Mouse (Mus musculus) erythroblast, embryonic 14.5 days (primary cell): Measurements from ENCODE around the gene Krr1. TPM values are rescaled to one million over a fixed set of nuclear protein-coding genes. Genes with fewer than 3 reads are reported as not detected.

ENCODE experiments used
- H3K27me3 ChIP-seq: 2 replicates; pipeline ENCODE4 v1.6.1; 2012; ENCODE audit warnings: inconsistent platforms; ENCODE audit not compliant: control insufficient read depth
- H3K36me3 ChIP-seq: 2 replicates; pipeline ENCODE4 v1.6.1; 2012; ENCODE audit warnings: mild to moderate bottlenecking, inconsistent platforms; ENCODE audit not compliant: control insufficient read depth
- H3K4me1 ChIP-seq: 2 replicates; pipeline ENCODE4 v1.6.1; 2012; ENCODE audit warnings: inconsistent platforms; ENCODE audit not compliant: control insufficient read depth
- H3K4me3 ChIP-seq: replicated peaks from 2 replicates; pipeline ENCODE3; 2012; ENCODE audit warnings: moderate library complexity, mild to moderate bottlenecking, inconsistent platforms
- H3K9me3 ChIP-seq: 2 replicates; pipeline ENCODE4 v1.6.1; 2012; ENCODE audit warnings: low read length, inconsistent platforms, mixed read lengths; ENCODE audit not compliant: control insufficient read depth
- GATA1 ChIP-seq: IDR thresholded peaks from 2 replicates; pipeline ENCODE4 v1.6.1; 2012; ENCODE audit warnings: low read length, inconsistent platforms, mixed read lengths
- TAL1 ChIP-seq: IDR thresholded peaks from 3 replicates; pipeline ENCODE4 v1.6.1; 2012; ENCODE audit warnings: low read length, inconsistent platforms, mixed read lengths
- polyA plus RNA-seq: library from polyadenylated mRNA; stranded (reverse); fragments of >175 nt; gene quantifications from 2 replicates; pipeline ENCODE4 v1.2.3, GENCODE M21; 2012

Krr1 gene
- polyA plus RNA-seq, 1 experiment = 0.08 TPM

- no peaks in the 10 kb centered on the region for H3K27me3 ChIP-seq
- TF ChIP-seq GATA1 = no peak
- no peak for TF ChIP-seq TAL1
- no peaks in the 10 kb centered on the region for H3K36me3 ChIP-seq
- no peaks in the 10 kb centered on the region for H3K9me3 ChIP-seq
- H3K4me3 ChIP-seq = no peak overlapping the region
- no peaks in the 10 kb centered on the region for H3K4me1 ChIP-seq
Observed at GRCm38 (mm10) chr10:111960459-111960858, 12.0 kb upstream of the Krr1 start.

DNA sequence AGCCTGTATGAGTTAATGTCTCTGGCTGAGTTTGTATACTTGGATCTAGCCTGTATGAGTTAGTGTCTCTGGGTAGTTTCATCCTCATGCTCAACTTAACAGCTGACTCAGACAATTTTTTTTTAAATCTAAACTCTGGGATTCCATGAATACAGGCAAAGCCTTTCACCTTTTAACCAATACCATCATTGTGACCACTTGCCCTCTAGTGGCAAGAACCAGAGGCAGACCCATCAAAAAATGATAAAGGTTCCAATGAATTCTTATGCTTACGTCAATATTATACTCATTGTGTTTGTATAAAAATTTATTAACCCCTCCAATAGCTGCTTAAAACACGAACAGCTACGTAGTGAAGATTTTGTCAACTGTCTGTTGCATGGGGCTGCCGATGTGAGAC, 6.1 kb upstream of the Krr1 start:
- TF ChIP-seq GATA1 (no peak), TAL1 (no peak)
- Histone ChIP-seq H3K36me3 (no peaks in the 10 kb centered on the region), H3K4me1 (no peaks in the 10 kb centered on the region)

DNA sequence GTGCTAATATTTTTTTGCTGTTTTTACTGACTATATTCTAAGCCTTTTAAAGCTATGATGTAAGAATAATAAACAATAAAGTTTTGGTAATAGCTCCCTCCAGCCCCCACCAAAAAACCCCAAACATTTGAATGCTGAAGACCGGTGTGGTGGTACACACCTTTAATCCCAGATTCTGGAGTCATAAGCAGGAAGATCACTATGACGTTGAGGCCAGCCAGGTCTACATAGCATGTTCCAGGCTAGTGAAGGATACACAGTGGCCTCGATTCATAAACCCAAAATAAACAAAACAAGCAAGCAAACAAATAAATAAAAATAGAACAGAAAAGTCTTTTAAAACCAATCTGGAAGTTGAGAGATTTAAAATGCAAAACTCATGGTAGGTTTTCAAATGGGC, 535 bp upstream of the Krr1 start:
- peaks cover 17% of the 10 kb centered on the region for H3K4me1 ChIP-seq
- H3K27me3 ChIP-seq = peaks cover 5% of the 10 kb centered on the region
- peak overlapping the region; percentile 87 for H3K4me3 ChIP-seq
- no peaks in the 10 kb centered on the region for H3K9me3 ChIP-seq
- no peak for TF ChIP-seq TAL1
- TF ChIP-seq GATA1 = no peak
- peaks cover 16% of the 10 kb centered on the region for H3K36me3 ChIP-seq

More for the DNA sequence above, 6.1 kb upstream of the Krr1 start:
- Histone ChIP-seq H3K27me3 (peaks cover 5% of the 10 kb centered on the region), H3K9me3 (no peaks in the 10 kb centered on the region), H3K4me3 (no peak overlapping the region)

- H3K36me3 ChIP-seq = peaks cover 70% of the 10 kb centered on the region
- H3K4me1 ChIP-seq = peaks cover 17% of the 10 kb centered on the region
- TF ChIP-seq GATA1 (no peak), TAL1 (no peak)
- no peaks in the 10 kb centered on the region for H3K9me3 ChIP-seq
- no peaks in the 10 kb centered on the region for H3K27me3 ChIP-seq
- no peak overlapping the region for H3K4me3 ChIP-seq
Observed at GRCm38 (mm10) chr10:111977584-111977983, 5.1 kb downstream of the Krr1 start.

DNA sequence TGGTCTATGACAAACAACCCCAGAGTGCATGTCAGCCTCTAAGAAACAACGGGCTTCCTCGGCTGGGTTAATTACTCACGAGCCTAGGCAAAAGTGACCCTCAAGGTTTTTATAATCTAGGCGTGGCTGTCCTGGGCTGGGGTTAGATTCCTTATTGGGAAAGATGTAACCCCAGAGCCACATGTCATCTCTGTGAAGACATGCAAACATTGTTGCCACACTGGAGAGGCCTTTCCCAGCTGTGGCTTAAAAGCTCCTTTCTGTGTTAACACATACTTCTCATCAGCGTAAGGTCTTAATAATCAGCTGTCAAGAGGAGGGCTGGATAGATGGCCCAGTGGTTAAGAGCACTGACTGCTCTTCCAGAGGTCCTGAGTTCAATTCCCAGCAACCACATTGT, 10.6 kb downstream of the Krr1 start:
- TF ChIP-seq TAL1 (no peak), GATA1 (no peak)
- H3K9me3 ChIP-seq = no peaks in the 10 kb centered on the region
- no peaks in the 10 kb centered on the region for H3K27me3 ChIP-seq
- peaks cover 83% of the 10 kb centered on the region for H3K36me3 ChIP-seq
- H3K4me1 ChIP-seq = no peaks in the 10 kb centered on the region
- H3K4me3 ChIP-seq = no peak overlapping the region

GRCm38 (mm10) chr10:111986453-111986852, 14.0 kb downstream of the Krr1 start:
- H3K4me3 ChIP-seq = no peak overlapping the region
- H3K27me3 ChIP-seq = no peaks in the 10 kb centered on the region
- no peaks in the 10 kb centered on the region for H3K9me3 ChIP-seq
- TF ChIP-seq TAL1 (no peak), GATA1 (no peak)
- no peaks in the 10 kb centered on the region for H3K4me1 ChIP-seq
- H3K36me3 ChIP-seq = peaks cover 52% of the 10 kb centered on the region

- no peak overlapping the region for H3K4me3 ChIP-seq
- no peaks in the 10 kb centered on the region for H3K9me3 ChIP-seq
- H3K36me3 ChIP-seq = no peaks in the 10 kb centered on the region
- peaks cover 4% of the 10 kb centered on the region for H3K4me1 ChIP-seq
- H3K27me3 ChIP-seq = no peaks in the 10 kb centered on the region
- TF ChIP-seq GATA1 (no peak), TAL1 (no peak)
Observed at GRCm38 (mm10) chr10:111995803-111996548, 23.5 kb downstream of the Krr1 start.

- Histone ChIP-seq H3K4me3 (no peak overlapping the region), H3K27me3 (no peaks in the 10 kb centered on the region), H3K9me3 (no peaks in the 10 kb centered on the region), H3K36me3 (no peaks in the 10 kb centered on the region), H3K4me1 (peaks cover 7% of the 10 kb centered on the region)
- TF ChIP-seq TAL1 = no peak
- TF ChIP-seq GATA1 = no peak
Observed at GRCm38 (mm10) chr10:111996549-111996904, 24.1 kb downstream of the Krr1 start.

GRCm38 (mm10) chr10:111996911-111997347, 24.5 kb downstream of the Krr1 start:
- Histone ChIP-seq H3K9me3 (no peaks in the 10 kb centered on the region), H3K4me1 (peaks cover 11% of the 10 kb centered on the region), H3K4me3 (no peak overlapping the region), H3K36me3 (no peaks in the 10 kb centered on the region), H3K27me3 (no peaks in the 10 kb centered on the region)
- no peak for TF ChIP-seq TAL1
- TF ChIP-seq GATA1 = no peak
